Mouse (Mus musculus): ENCODE results near the gene Olfr441.
"Not testable (repeated sequence)": the region's sequence is repeated elsewhere in the genome, so short reads cannot be mapped to it uniquely, and the experiment has no call there.

The Olfr441 gene

DNA sequence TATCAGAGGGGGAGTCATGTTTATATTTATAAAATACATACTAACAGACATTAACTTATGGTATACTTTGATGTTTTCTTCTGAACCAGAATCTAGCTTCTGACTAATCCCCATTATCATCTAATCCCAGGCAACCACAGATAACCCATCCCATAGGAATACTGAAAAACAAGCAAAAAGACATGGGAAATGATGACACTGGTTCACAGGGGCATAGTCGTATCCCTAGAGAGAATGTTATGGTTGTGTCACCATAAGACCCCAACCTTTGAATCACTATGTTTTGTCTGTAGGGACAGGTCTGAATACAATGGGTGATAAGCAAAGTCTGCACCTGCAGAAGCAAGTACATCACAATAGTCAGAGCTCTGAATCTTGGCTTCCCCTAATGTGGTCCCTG lies at the start of gene Olfr441:
Gene Olfr441, plus strand, starts transcription at position 301 of the 400 bp plus-strand sequence.
- DNase-seq (ENCODE audit: extremely low read depth, insufficient read length, low spot score) = not testable (repeated sequence)

- DNase-seq (ENCODE audit: extremely low read depth, insufficient read length, low spot score) = no peak
Observed at GRCm38 (mm10) chr6:43078750-43079149, 27.4 kb upstream of the Olfr441 start.

GRCm38 (mm10) chr6:43081405-43081804 lies 24.8 kb upstream of the Olfr441 start:
- DNase-seq (ENCODE audit: extremely low read depth, insufficient read length, low spot score) = not testable (repeated sequence)

DNA sequence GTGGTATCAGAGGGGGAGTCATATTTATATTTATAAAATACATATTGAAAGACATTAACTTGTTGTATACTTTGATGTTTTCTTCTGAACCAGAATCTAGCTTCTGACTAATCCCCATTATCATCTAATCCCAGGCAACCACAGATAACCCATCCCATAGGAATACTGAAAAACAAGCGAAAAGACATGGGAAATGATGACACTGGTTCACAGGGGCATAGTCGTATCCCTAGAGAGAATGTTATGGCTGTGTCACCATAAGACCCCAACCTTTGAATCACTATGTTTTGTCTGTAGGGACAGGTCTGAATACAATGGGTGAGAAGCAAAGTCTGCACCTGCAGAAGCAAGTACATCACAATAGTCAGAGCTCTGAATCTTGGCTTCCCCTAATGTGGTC lies 40.1 kb downstream of the Olfr441 start, which contains the start of gene Olfr237-ps1:
Gene Olfr237-ps1, plus strand, starts transcription at position 301 of the 400 bp plus-strand sequence.
- DNase-seq (ENCODE audit: extremely low read depth, insufficient read length, low spot score) = not testable (repeated sequence)

- no peak for DNase-seq (ENCODE audit: extremely low read depth, insufficient read length, low spot score)
Observed at GRCm38 (mm10) chr6:43159502-43159901, 53.3 kb downstream of the Olfr441 start.

- DNase-seq (ENCODE audit: extremely low read depth, insufficient read length, low spot score) = no peak
Observed at GRCm38 (mm10) chr6:43162982-43163381, 56.8 kb downstream of the Olfr441 start, which contains the start of gene Olfr437. Gene Olfr437 (plus strand): TSS chr6:43163282.

- no peak for DNase-seq (ENCODE audit: extremely low read depth, insufficient read length, low spot score)
Observed at GRCm38 (mm10) chr6:43167246-43167645, 61.1 kb downstream of the Olfr441 start.

Measured in 3134 (cell line).